Mouse (Mus musculus): Measurements from ENCODE around the gene Eif2b3. TPM values are rescaled to one million over a fixed set of nuclear protein-coding genes. Genes with fewer than 3 reads are reported as not detected.

Gene Eif2b3
- total RNA-seq, 2 experiments from 2014 or later: 19.7 to 20.6 TPM

GRCm38 (mm10) chr4:117133817-117134600 lies 114.8 kb downstream of the Eif2b3 start, which contains the start of gene Plk3:
Gene Plk3, minus strand, starts transcription at chr4:117133963.
- peak; percentile 97 to 98 for DNase-seq (ENCODE audit: low spot score in 2 of 2)
- H3K27ac ChIP-seq: peak within 1 kb of the TSS; percentile 86
- TF ChIP-seq CTCF (conservative IDR thresholded peaks at IDR 0.05): 0 out of 2 replicates have a peak, but pooled peaks have one; percentile 22
- H3K4me3 ChIP-seq: peak within 1 kb of the TSS; percentile 89

- no peak overlapping the region for H3K27ac ChIP-seq
- TF ChIP-seq CTCF (conservative IDR thresholded peaks at IDR 0.05): no peak
- no peak overlapping the region; the same call in 1 of the 2 replicates for H3K4me3 ChIP-seq
- DNase-seq (ENCODE audit: low spot score in 2 of 2): no peak
Measured at GRCm38 (mm10) chr4:117134601-117134995, 115.4 kb downstream of the Eif2b3 start.

GRCm38 (mm10) chr4:117136034-117136433 lies 116.8 kb downstream of the Eif2b3 start:
- DNase-seq (ENCODE audit: low spot score in 2 of 2): no peak
- Histone ChIP-seq H3K4me3 (no peak overlapping the region), H3K27ac (no peak overlapping the region)
- no peak for TF ChIP-seq CTCF (conservative IDR thresholded peaks at IDR 0.05)

Other genes with a start within 250 kb of the Eif2b3 start
- 10 to 100 TPM; 14.0 to 16.2 TPM for gene Toe1, start 211.8 kb upstream of the Eif2b3 start, total RNA-seq (2021)
- gene Mutyh, start 211.7 kb upstream of the Eif2b3 start, total RNA-seq (2021): 1 to 10 TPM; 3.1 to 3.2 TPM
- gene Hpdl, start 197.7 kb upstream of the Eif2b3 start, total RNA-seq (2021): 1 to 10 TPM; 6.4 to 6.9 TPM
- 10 to 100 TPM; 15.6 to 17.1 TPM for gene Zswim5, start 142.0 kb upstream of the Eif2b3 start, total RNA-seq (2021)
- gene Urod, start 25.0 kb upstream of the Eif2b3 start, total RNA-seq (2021): 10 to 100 TPM; 58.5 to 59.2 TPM
- gene Hectd3, start 24.1 kb upstream of the Eif2b3 start, total RNA-seq (2021): 10 to 100 TPM; 44.9 to 46.1 TPM
- 1 to 10 TPM; 1.5 to 2.7 TPM for gene Ptch2, start 76.7 kb downstream of the Eif2b3 start, total RNA-seq (2021)
- gene Btbd19, start 106.3 kb downstream of the Eif2b3 start, total RNA-seq (2021): 10 to 100 TPM; 13.3 to 14.8 TPM
- gene Tctex1d4, start 107.4 kb downstream of the Eif2b3 start, total RNA-seq (2021): under 1 TPM in 1 of 2 experiments, not detected in 1; 0.38 TPM
- gene Plk3, start 114.6 kb downstream of the Eif2b3 start, total RNA-seq (2021): 1 to 10 TPM; 6.9 to 7.2 TPM
- 100 to 1,000 TPM; 509 to 527 TPM for gene Rps8, start 136.8 kb downstream of the Eif2b3 start, total RNA-seq (2021)
- under 1 TPM; 0.26 to 0.47 TPM for gene Kif2c, start 163.2 kb downstream of the Eif2b3 start, total RNA-seq (2021)
- 1 to 10 TPM; 4.7 to 4.9 TPM for gene Tmem53, start 232.5 kb downstream of the Eif2b3 start, total RNA-seq (2021)
- under 1 TPM; 0.47 to 0.59 TPM for gene Armh1, start 232.7 kb downstream of the Eif2b3 start, total RNA-seq (2021)